Mouse (Mus musculus) neural tube, embryonic 12.5 days (tissue): ENCODE measurements around the gene Kcna2. TPM values are rescaled to one million over a fixed set of nuclear protein-coding genes. Genes with fewer than 3 reads are reported as not detected.

ENCODE experiments used
- ATAC-seq: fragments of 200-750 bp; cut with Nextera tagmentation; 2 replicates; pipeline ENCODE4 v1.8.0; 2017; ENCODE audit warnings: low read depth, mild to moderate bottlenecking, moderate TSS enrichment, moderate library complexity; ENCODE audit not compliant: low FRiP score
- H3K27ac ChIP-seq: fragments of 300-500 bp; sonication (generic); 2 replicates; pipeline ENCODE4 v1.5.1; 2016
- H3K27me3 ChIP-seq: fragments of 300-500 bp; sonication (generic); replicated peaks from 2 replicates; pipeline ENCODE4 v1.6.1; 2016; ENCODE audit warnings: mild to moderate bottlenecking
- H3K36me3 ChIP-seq: fragments of 300-500 bp; sonication (generic); 2 replicates; pipeline ENCODE4 v1.6.1; 2016; ENCODE audit warnings: mild to moderate bottlenecking
- H3K4me1 ChIP-seq: fragments of 300-500 bp; sonication (generic); 2 replicates; pipeline ENCODE4 v1.6.1; 2016
- H3K4me2 ChIP-seq: fragments of 300-500 bp; sonication (generic); replicated peaks from 2 replicates; pipeline ENCODE4 v1.6.1; 2016; ENCODE audit warnings: mild to moderate bottlenecking
- H3K4me3 ChIP-seq: fragments of 300-500 bp; sonication (generic); 2 replicates; pipeline ENCODE4 v1.5.1; 2016
- H3K9ac ChIP-seq: fragments of 300-500 bp; sonication (generic); 2 replicates; pipeline ENCODE4 v1.6.1; 2016; ENCODE audit warnings: mild to moderate bottlenecking
- H3K9me3 ChIP-seq: fragments of 300-500 bp; sonication (generic); 2 replicates; pipeline ENCODE4 v1.6.1; 2016; ENCODE audit warnings: mild to moderate bottlenecking
- WGBS: fragments of 180-500 bp; shearing (Covaris S2); methylation state at CpG from one replicate; pipeline ENCODE4 v1.1.7; 2016; 5-methylcytosine and 5-hydroxymethylcytosine counted together
- polyA plus RNA-seq: library from polyadenylated mRNA; unstranded; fragments of >200 nt; fragmentation: Nextera tagmentation; extraction: Ambion mirVana; gene quantifications from 2 replicates; pipeline ENCODE4 v1.2.1, GENCODE M21; 2016

Kcna2 gene
- polyA plus RNA-seq, 1 experiment from 2014 or later, result 0.55 TPM

GRCm38 (mm10) chr3:107103462-107103861 is 2.5 kb downstream of the Kcna2 start:
- H3K4me3 ChIP-seq, result no peak overlapping the region
- no peak overlapping the region for H3K9ac ChIP-seq
- H3K9me3 ChIP-seq, result no peaks in the 10 kb centered on the region
- peaks cover 19% of the 10 kb centered on the region for H3K4me1 ChIP-seq
- peaks cover 39% of the 10 kb centered on the region for H3K27me3 ChIP-seq
- H3K4me2 ChIP-seq, result no peak overlapping the region
- WGBS, result 90% methylated on average over 3 of the region's 3 CpGs
- H3K27ac ChIP-seq, result no peak overlapping the region
- ATAC-seq, result no peak
- no peaks in the 10 kb centered on the region for H3K36me3 ChIP-seq

- peaks cover 25% of the 10 kb centered on the region for H3K27me3 ChIP-seq
- no peak for ATAC-seq
- no peaks in the 10 kb centered on the region for H3K9me3 ChIP-seq
- H3K9ac ChIP-seq, result no peak overlapping the region
- 92% methylated on average over 6 of the region's 6 CpGs for WGBS
- H3K36me3 ChIP-seq, result no peaks in the 10 kb centered on the region
- H3K4me1 ChIP-seq, result peaks cover 15% of the 10 kb centered on the region
- H3K27ac ChIP-seq, result no peak overlapping the region
- no peak overlapping the region for H3K4me2 ChIP-seq
- no peak overlapping the region for H3K4me3 ChIP-seq
Measured at GRCm38 (mm10) chr3:107105986-107106385, 5.0 kb downstream of the Kcna2 start.

GRCm38 (mm10) chr3:107112498-107112897 is 11.6 kb downstream of the Kcna2 start:
- no peak overlapping the region for H3K9ac ChIP-seq
- no peak overlapping the region for H3K27ac ChIP-seq
- no peak overlapping the region for H3K4me2 ChIP-seq
- no peak overlapping the region for H3K4me3 ChIP-seq
- ATAC-seq, result no peak
- no peaks in the 10 kb centered on the region for H3K36me3 ChIP-seq
- H3K4me1 ChIP-seq, result peaks cover 10% of the 10 kb centered on the region
- 58% methylated on average over 4 of the region's 4 CpGs for WGBS
- no peaks in the 10 kb centered on the region for H3K9me3 ChIP-seq
- no peaks in the 10 kb centered on the region for H3K27me3 ChIP-seq

- ATAC-seq, result no peak
- Histone ChIP-seq H3K9me3 (no peaks in the 10 kb centered on the region), H3K4me2 (no peak overlapping the region), H3K4me3 (no peak overlapping the region), H3K27me3 (no peaks in the 10 kb centered on the region), H3K36me3 (no peaks in the 10 kb centered on the region), H3K27ac (no peak overlapping the region), H3K4me1 (peaks cover 10% of the 10 kb centered on the region), H3K9ac (no peak overlapping the region)
- 71% methylated on average over 10 of the region's 10 CpGs for WGBS
Measured at GRCm38 (mm10) chr3:107112932-107113659, 12.2 kb downstream of the Kcna2 start.

- Histone ChIP-seq H3K4me2 (peak overlapping the region; percentile 7), H3K9me3 (no peaks in the 10 kb centered on the region), H3K36me3 (no peaks in the 10 kb centered on the region), H3K4me3 (no peak overlapping the region), H3K4me1 (peaks cover 10% of the 10 kb centered on the region), H3K27ac (no peak overlapping the region), H3K27me3 (no peaks in the 10 kb centered on the region), H3K9ac (no peak overlapping the region)
- ATAC-seq, result peak; percentile 78
- 46% methylated on average over 14 of the region's 14 CpGs for WGBS
Measured at GRCm38 (mm10) chr3:107113771-107114737, 13.1 kb downstream of the Kcna2 start.

GRCm38 (mm10) chr3:107114941-107115340 is 14.0 kb downstream of the Kcna2 start:
- ATAC-seq, result peak; percentile 32; the same call in 1 of the 2 replicates
- WGBS, result 86% methylated on average over 2 of the region's 2 CpGs

GRCm38 (mm10) chr3:107115746-107116145 is 14.8 kb downstream of the Kcna2 start:
- no peak for ATAC-seq

More at GRCm38 (mm10) chr3:107114941-107115340, 14.0 kb downstream of the Kcna2 start:
- Histone ChIP-seq H3K9ac (no peak overlapping the region), H3K36me3 (no peaks in the 10 kb centered on the region), H3K4me2 (no peak overlapping the region), H3K27ac (no peak overlapping the region), H3K4me3 (no peak overlapping the region), H3K4me1 (peaks cover 10% of the 10 kb centered on the region), H3K9me3 (no peaks in the 10 kb centered on the region), H3K27me3 (no peaks in the 10 kb centered on the region)

GRCm38 (mm10) chr3:107119864-107120564 is 19.1 kb downstream of the Kcna2 start:
- Histone ChIP-seq H3K27ac (no peak overlapping the region), H3K27me3 (no peaks in the 10 kb centered on the region), H3K9ac (no peak overlapping the region), H3K4me2 (no peak overlapping the region), H3K9me3 (no peaks in the 10 kb centered on the region), H3K36me3 (no peaks in the 10 kb centered on the region), H3K4me3 (no peak overlapping the region), H3K4me1 (no peaks in the 10 kb centered on the region)
- 88% methylated on average over 2 of the region's 2 CpGs for WGBS
- no peak for ATAC-seq

More at GRCm38 (mm10) chr3:107115746-107116145, 14.8 kb downstream of the Kcna2 start:
- WGBS, result 78% methylated on average over 2 of the region's 2 CpGs
- Histone ChIP-seq H3K4me1 (peaks cover 10% of the 10 kb centered on the region), H3K4me3 (no peak overlapping the region), H3K27me3 (no peaks in the 10 kb centered on the region), H3K4me2 (no peak overlapping the region), H3K9ac (no peak overlapping the region), H3K27ac (no peak overlapping the region), H3K36me3 (no peaks in the 10 kb centered on the region), H3K9me3 (no peaks in the 10 kb centered on the region)

GRCm38 (mm10) chr3:107122306-107122705 is 21.4 kb downstream of the Kcna2 start:
- Histone ChIP-seq H3K4me1 (no peaks in the 10 kb centered on the region), H3K36me3 (no peaks in the 10 kb centered on the region), H3K27ac (no peak overlapping the region), H3K27me3 (no peaks in the 10 kb centered on the region), H3K9ac (no peak overlapping the region), H3K4me2 (no peak overlapping the region), H3K4me3 (no peak overlapping the region), H3K9me3 (no peaks in the 10 kb centered on the region)
- no peak for ATAC-seq

- H3K4me1 ChIP-seq, result no peaks in the 10 kb centered on the region
- no peaks in the 10 kb centered on the region for H3K36me3 ChIP-seq
- H3K9ac ChIP-seq, result no peak overlapping the region
- H3K27me3 ChIP-seq, result no peaks in the 10 kb centered on the region
- H3K4me3 ChIP-seq, result no peak overlapping the region
- no peak for ATAC-seq
- 78% methylated on average over 1 of the region's 1 CpGs for WGBS
- H3K4me2 ChIP-seq, result no peak overlapping the region
- no peaks in the 10 kb centered on the region for H3K9me3 ChIP-seq
- no peak overlapping the region for H3K27ac ChIP-seq
Measured at GRCm38 (mm10) chr3:107127667-107128066, 26.7 kb downstream of the Kcna2 start.

- no peaks in the 10 kb centered on the region for H3K4me1 ChIP-seq
- no peak overlapping the region for H3K27ac ChIP-seq
- no peak overlapping the region for H3K4me3 ChIP-seq
- no peaks in the 10 kb centered on the region for H3K36me3 ChIP-seq
- H3K9me3 ChIP-seq, result no peaks in the 10 kb centered on the region
- no peaks in the 10 kb centered on the region for H3K27me3 ChIP-seq
- H3K9ac ChIP-seq, result no peak overlapping the region
- ATAC-seq, result no peak
- no peak overlapping the region for H3K4me2 ChIP-seq
- 74% methylated on average over 3 of the region's 3 CpGs for whole genome bisulfite sequencing
Measured at GRCm38 (mm10) chr3:107128421-107128820, 27.5 kb downstream of the Kcna2 start.

GRCm38 (mm10) chr3:107129251-107129650 is 28.3 kb downstream of the Kcna2 start:
- ATAC-seq, result peak; percentile 26; the same call in 1 of the 2 replicates
- H3K27me3 ChIP-seq, result no peaks in the 10 kb centered on the region
- no peak overlapping the region for H3K4me2 ChIP-seq
- no peak overlapping the region for H3K27ac ChIP-seq
- 66% methylated on average over 2 of the region's 2 CpGs for WGBS
- H3K9me3 ChIP-seq, result no peaks in the 10 kb centered on the region
- H3K4me3 ChIP-seq, result no peak overlapping the region
- no peaks in the 10 kb centered on the region for H3K4me1 ChIP-seq
- no peaks in the 10 kb centered on the region for H3K36me3 ChIP-seq
- no peak overlapping the region for H3K9ac ChIP-seq
